Mouse (Mus musculus) embryonic facial prominence, embryonic 13.5 days (tissue): Measurements from ENCODE around the gene Gm19684. TPM values are rescaled to one million over a fixed set of nuclear protein-coding genes. Genes with fewer than 3 reads are reported as not detected.
"Not testable (repeated sequence)": the region's sequence is repeated elsewhere in the genome, so short reads cannot be mapped to it uniquely, and the experiment has no call there.

ENCODE experiments used
- ATAC-seq: fragments of 200-750 bp; cut with Nextera tagmentation; 2 replicates; pipeline ENCODE4 v1.8.0; 2017; ENCODE audit warnings: low read depth; ENCODE audit not compliant: insufficient number of reproducible peaks, insufficient read depth, low FRiP score, low TSS enrichment
- H3K27ac ChIP-seq: fragments of 300-500 bp; sonication (generic); 2 replicates; pipeline ENCODE4 v1.5.1; 2015; ENCODE audit warnings: moderate library complexity, mild to moderate bottlenecking, inconsistent platforms
- H3K27me3 ChIP-seq: fragments of 300-500 bp; sonication (generic); 2 replicates; pipeline ENCODE4 v1.6.1; 2015; ENCODE audit warnings: mild to moderate bottlenecking, inconsistent platforms
- H3K36me3 ChIP-seq: fragments of 300-500 bp; sonication (generic); 2 replicates; pipeline ENCODE4 v1.6.1; 2015; ENCODE audit warnings: mild to moderate bottlenecking, inconsistent platforms
- H3K4me1 ChIP-seq: fragments of 300-500 bp; sonication (generic); 2 replicates; pipeline ENCODE4 v1.6.1; 2015; ENCODE audit warnings: inconsistent platforms
- H3K4me2 ChIP-seq: fragments of 300-500 bp; sonication (generic); 2 replicates; pipeline ENCODE4 v1.6.1; 2015; ENCODE audit warnings: moderate library complexity, mild to moderate bottlenecking, inconsistent platforms
- H3K4me3 ChIP-seq: fragments of 300-500 bp; sonication (generic); 2 replicates; pipeline ENCODE4 v1.5.1; 2015; ENCODE audit warnings: mild to moderate bottlenecking, inconsistent platforms
- H3K9ac ChIP-seq: fragments of 300-500 bp; sonication (generic); 2 replicates; pipeline ENCODE4 v1.6.1; 2015; ENCODE audit warnings: mild to moderate bottlenecking, inconsistent platforms
- H3K9me3 ChIP-seq: fragments of 300-500 bp; sonication (generic); 2 replicates; pipeline ENCODE4 v1.6.1; 2016; ENCODE audit warnings: inconsistent platforms
- WGBS: fragments of 180-500 bp; shearing (Covaris S2); methylation state at CpG from one replicate; pipeline ENCODE4 v1.1.7; 2015; ENCODE audit warnings: mixed read lengths; 5-methylcytosine and 5-hydroxymethylcytosine counted together
- polyA plus RNA-seq: library from polyadenylated mRNA; unstranded; fragments of >200 nt; fragmentation: Nextera tagmentation; extraction: Ambion mirVana; gene quantifications from 2 replicates; pipeline ENCODE4 v1.2.1, GENCODE M21; 2015

Gene Gm19684
- polyA plus RNA-seq, 1 experiment from 2014 or later, result not detected

- no peaks in the 10 kb centered on the region for H3K36me3 ChIP-seq
- 1% methylated on average over 51 of the region's 56 CpGs for WGBS
- no peak overlapping the region for H3K27ac ChIP-seq
- no peak overlapping the region for H3K9ac ChIP-seq
- 0 out of 2 replicates have a peak, but pooled peaks have one; percentile 20 for ATAC-seq
- H3K4me2 ChIP-seq, result peak overlapping the region; percentile 46
- H3K4me1 ChIP-seq, result peaks cover 11% of the 10 kb centered on the region; the same call in 1 of the 2 replicates
- peaks cover 93% of the 10 kb centered on the region for H3K27me3 ChIP-seq
- H3K9me3 ChIP-seq, result no peaks in the 10 kb centered on the region
- H3K4me3 ChIP-seq, result peak overlapping the region; percentile 23
Observed at GRCm38 (mm10) chr17:36161129-36162051, 39.9 kb downstream of the Gm19684 start.

DNA sequence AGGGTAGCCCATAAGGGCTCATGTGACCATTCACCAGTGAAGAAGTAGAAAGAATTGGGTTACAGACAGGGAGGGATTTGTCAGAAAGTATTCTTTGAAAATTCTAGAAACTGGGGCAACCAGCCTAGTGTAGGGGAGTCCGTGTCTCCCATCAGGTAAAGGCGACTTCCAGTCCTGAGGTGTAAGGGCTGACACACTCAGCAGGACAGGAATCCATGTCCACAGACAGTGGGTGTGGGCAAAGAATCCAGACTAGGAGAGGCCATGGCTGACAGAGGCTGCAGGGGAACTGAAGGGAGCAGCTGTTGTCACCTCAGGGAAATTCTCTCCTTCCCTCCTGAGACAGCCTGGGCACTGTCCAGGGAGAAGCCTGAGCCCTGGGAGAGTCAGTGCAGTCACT is 45.4 kb downstream of the Gm19684 start:
- H3K36me3 ChIP-seq, H3K4me2 ChIP-seq, H3K9me3 ChIP-seq, H3K27ac ChIP-seq, H3K4me3 ChIP-seq, H3K4me1 ChIP-seq, H3K9ac ChIP-seq, ATAC-seq: not testable (repeated sequence)
- WGBS, result 20% methylated on average over 2 of the region's 2 CpGs
- peaks cover 90% of the 10 kb centered on the region for H3K27me3 ChIP-seq

DNA sequence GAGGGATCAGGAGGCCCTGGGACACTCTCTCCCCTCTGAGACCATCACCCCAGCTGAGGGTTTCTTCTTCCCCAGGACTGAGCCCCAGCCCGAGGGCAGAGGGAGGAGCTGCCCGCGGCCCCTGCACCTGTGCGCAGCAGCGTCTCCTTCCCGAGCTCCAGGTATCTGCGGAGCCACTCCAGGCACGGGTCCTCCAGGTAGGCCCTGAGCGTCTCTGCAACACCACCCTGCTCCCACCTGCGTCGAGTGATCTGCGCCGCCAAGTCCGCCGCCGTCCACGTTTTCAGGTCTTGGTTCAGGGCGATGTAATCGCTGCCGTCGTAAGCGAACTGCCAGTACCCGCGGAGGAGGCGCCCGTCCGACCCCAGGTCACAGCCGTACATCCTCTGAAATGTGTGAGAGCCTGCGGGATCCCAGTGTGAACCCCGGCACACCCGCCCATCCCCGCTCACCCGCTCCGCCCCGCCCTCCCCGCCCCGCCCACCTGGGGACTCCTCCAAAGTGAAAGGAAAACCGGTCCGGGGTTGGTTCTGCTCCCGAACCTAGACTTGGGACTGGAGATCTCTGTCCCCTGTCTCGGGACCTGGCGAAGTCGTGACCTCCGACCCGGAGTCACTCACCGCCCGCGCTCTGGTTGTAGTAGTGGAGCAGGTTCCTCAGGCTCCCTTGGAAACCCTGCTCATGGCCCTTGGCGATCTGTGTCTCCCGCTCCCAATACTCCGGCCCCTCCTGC is 46.0 kb downstream of the Gm19684 start:
- Histone ChIP-seq H3K9ac (0 out of 2 replicates have a peak overlapping the region, but pooled peaks have one; percentile 16), H3K27ac (no peak overlapping the region), H3K27me3 (peaks cover 85% of the 10 kb centered on the region), H3K4me1 (peaks cover 9% of the 10 kb centered on the region; the same call in 1 of the 2 replicates), H3K9me3 (no peaks in the 10 kb centered on the region), H3K4me2 (peak overlapping the region; percentile 54), H3K36me3 (no peaks in the 10 kb centered on the region), H3K4me3 (peak overlapping the region; percentile 36)
- ATAC-seq, result 0 out of 2 replicates have a peak, but pooled peaks have one; percentile 10
- WGBS, result under 1% methylated on average over 51 of the region's 51 CpGs

DNA sequence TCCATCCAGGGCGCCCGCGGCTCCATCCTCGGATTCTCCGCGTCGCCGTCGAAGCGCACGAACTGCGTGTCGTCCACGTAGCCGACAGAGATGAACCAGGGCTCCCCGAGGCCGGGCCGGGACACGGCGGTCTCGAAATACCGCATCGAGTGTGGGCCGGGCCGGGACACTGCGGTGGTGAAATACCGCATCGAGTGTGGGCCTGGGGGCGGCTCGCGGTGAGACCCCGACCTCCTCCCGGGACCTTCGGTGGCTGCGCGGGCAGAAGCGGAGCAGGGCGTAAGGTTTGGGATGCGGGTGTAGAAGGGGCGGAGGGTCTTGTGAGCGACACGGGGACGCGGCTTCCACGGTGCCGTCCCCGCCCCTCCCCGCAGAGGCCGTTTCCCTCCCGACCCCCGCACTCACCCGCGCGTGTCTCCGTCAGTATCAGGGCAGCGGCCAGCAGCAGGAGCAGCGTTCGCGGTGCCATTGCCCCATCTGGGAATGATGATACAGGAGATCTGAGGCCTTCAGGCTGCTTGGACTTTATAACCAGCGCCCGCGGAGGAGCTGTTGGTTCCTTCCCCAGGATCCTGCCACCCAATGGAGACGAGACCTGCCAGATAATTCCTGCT is 46.7 kb downstream of the Gm19684 start, which contains the start of gene Gm8909:
Gm8909 (minus strand) TSS at position 499 of the 614 bp plus-strand sequence.
- H3K9ac ChIP-seq, result 0 out of 2 replicates have a peak within 1 kb of the TSS, but pooled peaks have one; percentile 16
- peak within 1 kb of the TSS; percentile 54 for H3K4me2 ChIP-seq
- 2% methylated on average over 63 of the region's 63 CpGs for WGBS
- H3K27me3 ChIP-seq, result peaks cover 78% of the 10 kb centered on the region
- ATAC-seq, result no peak
- no peaks in the 10 kb centered on the region for H3K9me3 ChIP-seq
- H3K4me3 ChIP-seq, result peak within 1 kb of the TSS; percentile 36
- H3K27ac ChIP-seq, result no peak within 1 kb of the TSS
- H3K4me1 ChIP-seq, result peaks cover 9% of the 10 kb centered on the region; the same call in 1 of the 2 replicates
- no peaks in the 10 kb centered on the region for H3K36me3 ChIP-seq

- H3K27me3 ChIP-seq, result peaks cover 69% of the 10 kb centered on the region
- H3K4me3 ChIP-seq, H3K9ac ChIP-seq, ATAC-seq, H3K27ac ChIP-seq, H3K36me3 ChIP-seq, H3K9me3 ChIP-seq, H3K4me1 ChIP-seq, H3K4me2 ChIP-seq: not testable (repeated sequence)
- 55% methylated on average over 1 of the region's 1 CpGs for WGBS
Observed at GRCm38 (mm10) chr17:36169094-36169493, 47.6 kb downstream of the Gm19684 start.

GRCm38 (mm10) chr17:36169753-36170152 is 48.3 kb downstream of the Gm19684 start:
- Histone ChIP-seq H3K9ac (no peak overlapping the region), H3K36me3 (no peaks in the 10 kb centered on the region), H3K9me3 (no peaks in the 10 kb centered on the region), H3K4me1 (peaks cover 9% of the 10 kb centered on the region; the same call in 1 of the 2 replicates), H3K27me3 (peaks cover 64% of the 10 kb centered on the region), H3K27ac (no peak overlapping the region), H3K4me3 (no peak overlapping the region), H3K4me2 (no peak overlapping the region)
- no peak for ATAC-seq

DNA sequence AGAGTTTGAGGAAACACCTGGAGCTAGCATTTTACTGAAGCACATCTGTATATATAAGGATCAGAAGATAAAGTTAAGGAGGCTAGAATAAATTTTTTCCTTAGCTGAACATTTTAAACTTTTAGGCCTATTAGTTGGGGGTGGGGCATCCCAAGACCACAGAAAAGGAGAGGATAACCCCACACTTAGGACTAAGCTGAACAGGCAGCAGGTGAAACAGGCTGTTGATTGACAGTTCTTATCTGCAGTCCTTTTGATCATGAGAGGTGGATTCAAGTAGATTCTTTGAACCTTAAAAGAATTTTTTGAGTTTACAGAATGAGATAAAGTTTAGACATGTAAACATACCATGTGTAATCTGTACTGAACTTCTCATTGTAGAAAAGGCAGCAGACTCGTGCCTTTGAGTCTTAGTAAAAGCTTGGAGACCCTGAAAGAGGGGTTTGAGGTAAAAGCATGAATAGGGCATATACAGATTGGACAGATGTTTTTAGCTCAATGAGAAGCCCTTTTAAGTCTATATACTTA is 48.9 kb downstream of the Gm19684 start:
- Histone ChIP-seq H3K4me3 (no peak overlapping the region), H3K4me1 (peaks cover 9% of the 10 kb centered on the region; the same call in 1 of the 2 replicates), H3K9me3 (no peaks in the 10 kb centered on the region), H3K9ac (no peak overlapping the region), H3K36me3 (no peaks in the 10 kb centered on the region), H3K4me2 (no peak overlapping the region), H3K27me3 (peaks cover 58% of the 10 kb centered on the region), H3K27ac (no peak overlapping the region)
- no peak for ATAC-seq
- WGBS, result 49% methylated on average over 1 of the region's 1 CpGs

DNA sequence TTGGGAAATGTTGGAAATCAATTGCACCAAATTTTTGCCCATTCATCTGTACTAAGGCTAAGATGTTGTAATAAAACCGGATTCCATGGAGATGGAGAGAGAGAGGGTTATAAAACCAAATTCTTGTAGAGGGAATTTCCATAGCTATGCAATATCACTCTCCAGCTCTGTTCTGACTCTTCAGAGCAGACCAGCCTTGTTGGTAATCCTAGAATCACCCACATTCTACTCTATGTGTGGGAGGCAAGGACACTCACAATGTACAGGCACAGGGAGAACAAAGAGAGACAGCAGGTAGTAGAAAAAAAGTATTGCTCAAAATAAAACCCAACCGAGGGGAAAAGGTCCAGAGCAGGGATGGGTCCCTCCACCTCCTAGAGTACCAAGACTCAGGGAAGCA is 54.7 kb downstream of the Gm19684 start:
- peaks cover 30% of the 10 kb centered on the region for H3K27me3 ChIP-seq
- H3K4me2 ChIP-seq, ATAC-seq, H3K9me3 ChIP-seq, H3K36me3 ChIP-seq, H3K4me1 ChIP-seq, H3K9ac ChIP-seq, H3K27ac ChIP-seq, H3K4me3 ChIP-seq: not testable (repeated sequence)
- WGBS, result no CpG with 5 or more reads among the region's 2 CpGs

- H3K27ac ChIP-seq, H3K9me3 ChIP-seq, ATAC-seq, H3K36me3 ChIP-seq, H3K4me1 ChIP-seq: not testable (repeated sequence)
- WGBS, result under 1% methylated on average over 40 of the region's 40 CpGs
- peak overlapping the region; percentile 64 for H3K9ac ChIP-seq
- peak overlapping the region; percentile 47 for H3K4me3 ChIP-seq
- H3K4me2 ChIP-seq, result peak overlapping the region; percentile 71
- H3K27me3 ChIP-seq, result peaks cover 50% of the 10 kb centered on the region
Observed at GRCm38 (mm10) chr17:36178938-36179337, 57.5 kb downstream of the Gm19684 start.
